Mouse (Mus musculus) cerebellum, postnatal 4 days (tissue): ENCODE measurements at regions not wholly inside any gene's neighbourhood (a gene's known extent, or its start where the extent isn't known, plus 50 kb on each side); places are given as distances from the start of the nearest gene placed in this dataset.

Experiments
- DNase-seq, 2 experiments: peaks; one replicate each; pipeline ENCODE4 v3.0.0; 2022; ENCODE audit warnings: low spot score in 2 of 2, mixed read lengths in 1 of 2

DNA sequence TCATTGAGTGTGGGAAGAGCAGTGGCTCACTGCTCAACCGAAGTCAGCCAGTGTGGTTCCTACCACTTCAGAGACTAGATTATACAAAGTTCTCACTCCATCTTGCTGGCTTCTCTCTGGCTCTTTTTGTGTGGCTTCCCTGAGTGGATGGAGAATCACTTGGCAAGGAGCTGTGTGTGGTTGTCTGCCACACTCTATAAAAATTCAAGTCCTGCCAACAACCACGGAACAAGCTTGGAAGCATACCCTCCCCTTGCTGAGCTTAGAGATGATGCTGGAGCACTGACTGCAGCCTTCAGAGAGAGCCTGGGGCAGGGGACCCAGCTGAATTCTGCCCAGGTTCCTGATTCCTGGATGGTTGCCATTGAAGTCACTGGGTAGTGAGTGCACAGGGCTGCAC lies 156.3 kb upstream of the Sall1 start:
- DNase-seq = no peak

DNA sequence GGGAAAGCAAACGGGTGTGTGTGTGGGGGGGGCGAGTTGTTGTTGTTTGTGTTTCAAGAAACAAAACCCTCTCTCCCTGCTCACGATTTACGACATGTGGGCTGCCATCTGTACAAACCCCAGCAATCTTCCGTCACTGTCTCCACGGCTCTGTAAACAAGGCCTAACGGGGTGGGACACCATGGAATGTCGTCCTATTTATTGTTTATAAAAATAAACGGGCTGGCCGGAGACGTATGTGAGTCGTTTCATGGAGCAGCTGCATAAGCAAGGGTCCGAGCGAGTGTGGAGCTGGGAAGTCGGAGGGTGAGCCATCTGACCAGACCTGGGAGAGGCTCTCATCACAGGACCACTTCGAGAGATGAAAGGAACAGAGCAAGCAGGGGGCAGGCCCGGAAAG lies 141.4 kb upstream of the Sall1 start:
- no peak for DNase-seq

DNA sequence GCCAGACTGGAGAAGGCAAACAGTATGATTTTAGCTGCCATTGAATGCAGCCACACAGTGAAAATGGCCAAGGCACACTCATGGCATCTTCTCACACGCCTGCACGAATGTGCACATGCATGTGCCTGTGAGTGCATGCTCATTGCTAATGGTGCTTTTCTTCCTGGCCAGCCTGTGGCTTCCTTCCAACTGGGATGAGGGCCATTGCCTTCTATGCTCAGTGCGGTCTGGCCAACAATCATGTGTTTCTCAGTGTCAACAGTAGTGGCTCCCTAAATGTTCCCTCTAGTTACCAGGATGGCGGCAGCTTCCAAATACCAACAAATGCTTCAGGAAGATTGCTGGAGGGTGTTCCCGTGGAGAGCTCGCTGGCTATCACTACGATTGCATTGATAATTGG lies 131.7 kb upstream of the Sall1 start:
- DNase-seq = peak in 1 of 2 experiments; percentile 31

DNA sequence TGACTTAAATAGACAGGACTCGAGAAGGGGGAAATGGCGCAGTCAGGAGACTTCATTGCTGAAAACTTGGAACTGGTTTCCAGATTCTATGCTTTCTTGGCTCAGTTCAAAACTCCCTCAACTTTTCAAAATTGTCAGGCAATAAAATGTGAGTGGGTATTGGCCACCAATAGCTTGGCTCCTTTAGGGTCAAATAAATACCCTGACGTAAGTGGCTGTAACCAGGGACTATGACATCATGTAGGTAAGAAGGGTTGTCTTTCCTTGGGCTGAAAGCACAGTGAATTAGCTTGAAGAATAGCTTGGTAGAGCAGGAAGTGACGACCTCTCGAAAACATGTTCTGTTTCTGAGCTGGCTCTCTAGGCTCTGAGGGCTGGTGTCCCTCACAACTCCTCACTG lies 127.6 kb upstream of the Sall1 start:
- DNase-seq = no peak

DNA sequence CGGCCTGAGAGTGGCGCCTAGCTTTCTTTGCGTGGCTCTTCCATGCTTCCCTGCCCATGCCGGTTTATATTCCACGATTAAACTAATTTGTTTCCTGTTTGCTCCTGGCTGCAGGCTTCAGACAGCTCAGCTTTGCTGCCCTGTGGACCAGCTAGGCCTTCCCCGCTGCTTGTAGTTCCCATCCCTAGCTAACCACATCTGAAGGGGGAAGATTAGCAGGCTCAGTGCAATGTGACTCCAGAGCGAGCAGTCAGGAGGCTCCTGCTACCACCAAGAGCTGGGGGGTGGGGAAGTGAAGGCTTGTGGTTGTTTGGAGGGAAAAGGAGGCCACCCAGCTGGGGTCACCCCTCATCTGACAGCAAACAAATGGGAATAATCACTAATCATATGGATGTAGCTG lies 125.5 kb upstream of the Sall1 start:
- DNase-seq = no peak

DNA sequence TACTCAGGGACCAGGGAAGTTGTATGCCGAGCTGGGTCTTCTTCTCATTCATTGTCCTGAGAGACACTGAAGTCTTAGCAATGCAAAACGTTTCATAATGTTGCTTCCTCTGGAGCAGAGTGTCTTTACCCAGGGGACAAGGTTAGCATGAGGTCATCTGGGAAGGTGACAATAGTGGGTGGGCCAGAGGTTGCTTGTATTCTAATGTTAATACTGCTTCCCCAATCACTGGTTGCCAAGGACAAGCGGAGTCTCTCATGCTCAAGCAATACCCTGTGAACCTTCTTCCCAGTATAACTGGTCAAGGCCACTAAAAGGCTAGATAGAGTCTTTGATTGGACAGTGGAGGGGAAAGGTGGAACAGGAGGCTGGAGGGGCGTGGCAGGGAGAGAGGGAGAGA lies 123.1 kb upstream of the Sall1 start:
- DNase-seq = no peak

DNA sequence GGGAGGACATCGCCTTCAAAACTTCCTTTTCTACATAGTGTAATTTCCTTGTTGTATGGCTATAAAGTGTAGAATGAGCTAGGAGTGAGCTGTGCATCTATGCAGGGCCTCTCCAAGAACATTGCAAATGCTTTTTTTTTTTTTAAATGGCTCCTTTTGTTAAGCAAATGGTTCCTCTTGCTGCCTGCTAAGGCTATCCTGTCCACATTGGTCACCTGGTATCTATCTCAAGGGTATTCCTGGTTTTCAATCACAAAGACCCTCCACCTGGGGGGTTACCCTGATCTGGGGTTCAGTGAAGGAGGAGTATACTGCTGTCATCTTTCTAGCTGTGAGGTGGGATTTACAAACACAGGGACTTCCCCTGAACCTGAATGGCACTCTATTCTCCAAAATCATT lies 112.9 kb upstream of the Sall1 start:
- DNase-seq = no peak

DNA sequence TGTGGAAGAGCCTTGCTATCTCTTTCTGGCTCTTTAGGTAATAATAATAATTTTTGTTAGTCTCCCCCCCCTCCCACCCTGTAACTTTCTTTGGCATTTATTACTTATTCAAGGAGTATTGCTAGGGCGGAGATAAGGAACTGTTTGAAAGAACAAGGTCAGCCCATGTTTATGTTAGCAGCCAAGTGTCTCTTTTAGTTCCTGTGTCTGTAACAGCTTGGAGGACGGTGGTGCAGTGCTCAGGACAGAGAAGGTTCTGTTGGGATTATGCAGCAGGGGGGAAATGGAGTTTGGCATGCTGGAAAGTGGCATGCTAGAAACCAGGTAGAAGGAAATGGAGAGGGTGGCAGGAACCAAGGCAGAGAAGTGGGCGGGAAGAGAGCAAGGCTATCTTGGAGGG lies 109.6 kb upstream of the Sall1 start:
- DNase-seq = no peak

DNA sequence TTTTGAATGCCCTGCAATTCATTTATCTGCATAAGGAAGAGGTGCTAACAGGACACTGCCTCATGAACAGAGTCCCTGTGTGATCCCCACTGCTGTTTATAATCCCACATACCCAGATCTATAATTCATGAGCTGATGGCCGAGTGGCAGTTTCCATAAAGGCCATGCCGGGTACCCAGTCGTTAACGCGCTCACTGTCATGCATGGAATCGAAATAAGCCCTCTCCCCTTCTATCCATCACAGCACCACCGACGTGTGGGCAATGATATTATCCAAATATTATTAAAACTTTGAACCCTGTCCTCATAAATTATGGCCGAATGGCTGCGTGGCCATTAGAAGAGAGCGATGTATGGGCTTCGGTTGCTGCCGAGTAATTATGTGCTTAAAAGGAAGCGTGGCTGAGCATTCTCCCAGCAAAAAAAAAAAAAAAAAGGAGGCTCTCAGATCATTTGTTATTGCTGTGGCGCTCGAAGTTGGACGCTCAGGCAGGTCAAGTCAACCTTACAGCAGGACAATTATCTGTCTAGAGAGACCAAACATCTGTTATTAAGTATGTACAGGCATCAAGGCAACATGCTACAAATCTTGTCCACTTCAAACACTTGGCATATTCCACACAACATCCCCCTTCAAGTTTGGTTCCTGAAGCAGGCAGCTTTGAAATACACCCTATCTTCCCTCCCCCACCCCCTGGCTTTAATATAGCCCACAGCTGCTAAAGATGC lies 109.1 kb upstream of the Sall1 start:
- no peak for DNase-seq

DNA sequence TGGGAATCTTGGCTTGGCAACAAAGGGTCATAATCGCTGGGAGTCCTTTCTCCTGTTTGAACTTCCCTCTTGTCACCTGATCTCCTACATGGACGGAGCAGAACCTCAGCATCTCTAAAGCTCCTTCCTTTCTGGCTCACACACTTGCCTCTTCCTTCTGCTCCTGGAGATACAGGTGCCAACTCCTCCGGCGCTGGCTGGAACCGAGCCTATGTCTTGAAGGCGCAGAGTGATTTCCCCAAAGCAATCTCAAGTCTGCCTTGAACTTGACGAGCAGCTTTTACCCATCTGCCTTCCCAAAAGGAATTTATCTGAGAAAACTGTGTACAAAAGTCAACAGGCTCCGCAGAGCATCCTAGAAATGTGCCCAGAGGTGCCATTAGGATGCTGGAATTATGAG lies 108.4 kb upstream of the Sall1 start:
- no peak for DNase-seq

DNA sequence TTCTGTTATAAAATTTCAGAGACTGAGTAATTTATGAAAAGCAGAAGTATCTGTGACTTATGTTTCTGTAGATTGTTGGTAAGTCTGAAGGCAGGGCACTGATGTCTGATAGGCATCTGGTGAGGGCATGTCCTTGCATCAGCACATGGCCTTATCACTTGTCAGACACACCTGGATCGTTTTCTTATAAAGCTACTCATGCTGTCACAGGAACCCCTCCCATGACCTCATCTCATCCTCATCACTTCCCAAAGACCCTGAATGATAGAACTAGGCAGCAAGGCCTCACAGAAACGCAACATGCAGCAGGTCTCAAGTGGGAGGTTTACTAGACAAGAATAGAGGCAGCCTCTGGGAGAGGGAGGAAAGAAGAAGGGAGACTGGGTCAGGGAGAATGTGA lies 107.0 kb upstream of the Sall1 start:
- no peak for DNase-seq

DNA sequence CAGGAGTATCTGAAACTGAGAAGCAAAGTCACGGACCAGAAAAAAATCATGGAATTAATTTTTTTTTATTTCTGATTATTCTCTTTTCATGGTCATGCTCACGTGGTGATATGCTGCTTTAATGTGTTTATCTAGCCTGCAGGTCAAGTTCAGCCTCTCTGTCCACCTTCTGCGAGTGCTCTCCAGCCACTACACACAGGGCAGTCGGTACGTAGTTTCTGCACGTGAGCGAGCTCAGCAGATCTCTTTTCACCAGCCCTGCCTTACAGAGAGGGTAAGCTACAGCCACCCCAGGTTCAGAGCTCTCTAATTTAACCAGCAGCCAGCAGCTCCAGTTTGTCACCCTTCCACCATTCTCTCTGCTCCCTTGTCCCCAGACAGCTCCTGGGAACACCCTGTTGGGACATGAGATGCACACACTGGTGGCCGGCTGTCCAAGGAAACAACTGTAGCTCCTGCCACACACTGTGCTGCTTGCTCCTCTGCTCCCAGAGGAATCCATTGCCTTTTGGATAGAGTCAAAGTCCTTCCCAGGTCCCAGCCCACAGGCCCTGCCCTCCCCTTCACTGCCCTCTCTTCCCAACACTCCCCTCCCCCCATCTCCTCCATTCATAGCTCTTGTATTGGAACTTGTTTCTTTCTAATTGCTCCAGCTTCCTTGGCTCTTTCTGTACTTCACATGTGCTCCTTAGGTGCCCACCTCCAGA lies 97.7 kb upstream of the Sall1 start:
- DNase-seq = no peak

DNA sequence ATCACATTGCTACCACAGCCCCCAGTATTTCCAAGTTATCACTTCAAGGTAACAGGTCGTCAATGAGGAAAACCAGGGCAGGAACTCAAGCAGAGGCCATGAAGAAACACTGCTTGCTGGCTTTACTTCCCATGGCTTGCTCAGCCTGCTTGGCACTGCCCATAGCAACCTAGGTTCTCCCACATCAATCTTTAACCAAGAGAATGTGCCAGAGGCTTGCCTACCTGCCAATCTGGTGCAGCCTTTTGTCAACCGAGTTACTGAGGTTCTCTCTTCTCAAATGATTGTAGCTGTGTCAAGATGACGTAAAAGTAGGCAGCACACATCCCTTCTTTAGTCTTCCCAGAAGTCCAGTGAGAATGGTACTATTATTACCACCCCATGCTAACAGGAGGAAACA lies 95.9 kb upstream of the Sall1 start:
- DNase-seq = no peak

DNA sequence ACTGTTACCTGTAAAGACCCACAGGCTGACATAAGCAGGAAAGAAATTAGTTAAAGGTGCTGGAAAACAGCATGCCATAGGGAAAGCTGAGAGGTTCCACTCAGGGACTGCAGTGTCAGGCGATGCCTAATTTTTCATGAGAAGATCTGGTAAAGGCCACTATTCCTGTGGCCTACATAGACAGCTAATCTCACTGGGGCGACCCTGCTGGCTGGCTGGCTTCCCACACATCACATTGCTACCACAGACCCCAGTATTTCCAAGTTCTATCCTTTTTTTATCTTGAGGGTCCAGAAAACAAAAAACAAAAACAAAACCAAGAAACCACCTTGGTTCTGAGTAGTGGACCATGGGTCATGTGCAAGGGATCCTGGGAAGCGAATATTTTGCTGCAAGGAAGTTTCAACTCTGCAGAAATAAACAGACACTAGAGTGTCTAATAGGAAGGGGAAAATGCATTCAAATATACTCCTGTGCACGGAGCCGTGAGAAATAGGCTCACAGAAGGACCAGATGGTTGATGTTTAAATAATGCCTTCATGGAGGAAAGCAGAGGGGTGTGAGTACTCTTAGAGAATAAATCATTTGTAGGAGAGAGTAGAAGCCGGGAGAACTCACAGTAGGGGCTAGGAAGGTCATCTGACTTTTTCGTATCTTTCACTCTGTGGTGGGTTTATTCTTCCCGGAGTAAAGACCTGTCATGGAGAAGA lies 94.6 kb upstream of the Sall1 start:
- DNase-seq = no peak

DNA sequence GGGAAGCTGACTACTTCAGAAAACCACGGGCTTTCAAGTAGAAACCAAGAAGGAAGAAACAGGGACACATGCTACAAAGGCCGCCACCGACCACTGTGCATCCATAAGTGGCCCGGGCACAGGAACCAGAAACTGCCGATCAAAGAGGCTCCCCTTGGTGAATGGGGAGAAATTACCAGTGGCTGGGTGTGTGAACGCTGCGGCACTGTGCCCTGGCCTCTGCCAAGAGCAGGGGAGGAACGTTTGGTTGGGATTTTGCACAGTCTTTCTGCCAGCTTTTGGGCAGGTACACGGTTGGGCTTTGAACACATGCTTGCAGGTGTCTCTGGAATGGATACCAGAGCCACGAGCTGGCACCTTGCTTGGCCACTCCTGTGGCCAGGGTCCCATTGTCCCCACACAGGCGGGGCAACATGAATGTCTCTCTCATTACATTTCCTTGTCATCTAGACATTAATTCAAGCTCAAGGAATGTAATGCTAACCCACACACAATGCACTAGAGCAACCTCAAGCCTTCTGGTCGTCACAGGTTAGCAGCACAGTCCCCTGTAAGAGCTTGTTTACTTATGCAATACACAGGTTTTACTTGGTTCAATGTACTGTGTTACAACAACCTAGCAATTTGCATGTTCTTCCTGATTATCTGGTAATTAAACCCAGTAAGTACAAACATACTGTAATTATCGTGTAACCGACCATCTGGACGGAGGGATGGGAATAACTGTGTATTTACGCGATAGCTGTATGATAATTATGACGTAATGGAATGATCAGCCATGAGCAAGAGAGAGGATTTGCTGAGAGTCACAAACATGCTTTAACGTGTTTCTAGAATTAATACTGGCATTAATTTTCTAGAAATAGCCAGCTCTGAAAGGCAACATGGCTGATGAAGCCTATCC lies 90.9 kb upstream of the Sall1 start:
- no peak for DNase-seq

DNA sequence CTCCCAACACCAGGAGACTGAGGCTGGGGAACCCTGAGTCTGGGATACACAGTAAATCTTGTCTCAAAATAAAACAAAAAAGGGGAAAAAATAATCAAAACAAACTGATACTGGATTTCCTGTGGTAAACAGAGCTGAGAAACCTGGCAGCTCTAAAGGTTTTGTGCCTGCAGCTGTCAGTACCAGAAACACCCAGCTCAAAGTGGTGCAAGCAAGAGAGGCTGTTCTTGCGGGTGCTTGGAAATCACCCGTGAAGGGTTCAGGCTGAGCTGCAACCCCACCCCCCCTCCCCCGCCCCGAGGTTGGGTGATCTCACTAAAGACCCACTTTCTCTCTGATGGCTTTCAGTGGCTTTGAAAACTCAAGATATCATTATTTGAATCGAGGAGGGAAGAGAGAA lies 90.1 kb upstream of the Sall1 start:
- no peak for DNase-seq

DNA sequence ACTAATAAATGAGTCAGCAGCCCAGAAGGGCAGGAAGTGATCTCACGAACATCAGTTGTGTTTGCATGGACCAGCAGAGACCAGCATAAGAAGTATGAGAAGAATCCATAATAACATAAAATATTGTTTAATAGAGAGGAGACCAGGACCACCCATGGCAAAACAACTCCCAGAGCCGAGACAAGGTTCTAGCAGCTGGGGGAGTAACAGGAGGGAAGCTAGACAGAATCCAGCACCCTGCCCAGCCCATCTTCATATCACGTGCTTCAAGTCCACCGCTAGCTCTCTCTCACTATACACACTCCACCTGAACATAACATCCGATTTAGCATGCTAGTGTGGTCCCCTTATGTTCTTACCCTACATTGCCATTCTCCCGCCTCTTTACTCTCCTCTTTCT lies 77.1 kb upstream of the Sall1 start:
- DNase-seq = no peak

DNA sequence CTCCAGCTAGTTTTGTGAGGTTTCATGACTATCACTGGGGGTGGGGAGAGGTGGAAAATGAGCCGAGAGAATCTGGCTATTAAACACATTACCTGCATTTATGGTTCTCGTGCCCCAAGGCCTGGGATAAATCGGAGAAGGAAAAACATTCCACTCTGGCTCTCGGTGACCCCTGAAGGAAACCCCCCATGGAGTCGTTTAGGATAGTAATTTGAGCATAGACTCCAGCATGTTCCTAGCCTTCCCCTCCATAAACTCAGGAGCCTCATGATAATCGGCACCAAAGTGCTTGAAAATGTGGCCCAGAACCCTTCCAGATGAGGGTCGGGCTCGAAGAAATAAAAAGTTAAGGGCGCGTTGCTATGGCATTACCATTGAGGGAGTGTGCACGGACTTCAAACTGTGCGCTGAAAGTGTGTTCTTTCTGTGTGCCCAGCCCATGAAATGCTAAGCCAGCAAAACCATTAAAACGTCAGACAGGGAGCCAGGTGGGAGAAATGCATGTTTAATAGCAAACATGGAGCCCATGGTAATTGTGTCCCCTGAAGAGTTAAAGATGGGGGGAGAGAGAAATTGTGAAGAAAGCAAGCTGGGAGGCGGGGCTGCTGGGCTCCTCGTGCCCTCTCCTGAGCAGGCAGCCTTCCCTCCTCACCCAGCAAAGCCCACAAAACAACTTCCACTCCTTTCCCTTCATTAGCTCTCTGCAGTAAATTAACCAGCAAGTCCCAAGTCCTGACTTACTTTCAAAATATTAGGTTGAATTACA lies 64.1 kb upstream of the Sall1 start:
- no peak for DNase-seq

DNA sequence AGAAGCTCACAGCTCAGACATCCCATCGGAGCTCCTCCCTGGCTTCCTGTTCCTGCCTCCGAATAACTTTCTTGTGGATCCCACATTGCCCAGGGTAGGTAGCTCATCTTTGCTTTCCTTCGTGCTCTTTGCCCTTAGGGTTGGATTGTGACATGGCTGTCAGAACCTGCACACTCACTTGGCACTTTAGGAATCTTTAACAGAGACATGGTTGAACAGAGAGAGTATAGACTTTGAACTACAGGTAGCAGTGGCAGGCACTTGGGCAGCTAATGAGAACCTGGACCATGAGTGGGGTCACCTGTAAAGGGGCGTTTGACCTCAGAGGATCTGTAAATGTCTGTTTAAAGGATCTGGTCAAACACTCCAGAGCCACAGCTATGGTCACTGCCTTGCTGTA lies 62.4 kb upstream of the Sall1 start:
- DNase-seq = no peak

DNA sequence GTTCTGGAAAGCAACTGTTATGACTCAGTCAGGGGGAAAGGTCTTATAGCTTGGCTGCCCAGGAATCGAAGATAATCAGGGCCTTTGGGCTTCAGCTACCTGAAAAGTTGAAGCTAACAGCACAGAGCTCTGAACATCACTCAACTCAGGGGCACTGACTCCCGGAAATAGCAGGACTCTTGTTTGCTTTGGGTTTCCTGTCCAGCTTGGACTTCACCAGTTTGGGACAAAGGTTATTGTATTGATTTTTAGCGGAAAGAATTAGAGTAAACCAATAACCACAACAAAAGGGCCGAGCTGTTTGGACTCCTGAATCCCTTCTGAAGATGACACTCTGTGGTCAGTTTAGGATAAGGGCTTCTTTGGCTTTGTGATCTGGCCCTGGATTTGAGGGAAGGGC lies 53.4 kb upstream of the Sall1 start:
- no peak for DNase-seq
